Comparison of ENCODE assay signal across 13 mouse cellular contexts in genomic region chr8:12930290-12930689, GRCm38 (mm10). TPM values are rescaled to one million over a fixed set of nuclear protein-coding genes. Genes with fewer than 3 reads are reported as not detected.
DNase-seq lines count a peak whose midpoint lies in the region; ATAC-seq lines count a peak whose summit lies in the region.
"Had no signal": no experiment of that assay in that cellular context is flagged by ENCODE, and none has a peak within 500 bp of the region (broad histone marks: within the 10 kb centered on the region; RNA-seq: fewer than 3 reads in every experiment).

No protein-coding gene starts in this region.

- no peaks in the 10 kb centered on the region; the same call in 1 of the 2 replicates for H3K4me1 ChIP-seq in hindbrain, embryonic 11.5 days (replicated peaks; ENCODE audit: control insufficient read depth, insufficient read depth, low read length)
- peaks cover 80% of the 10 kb centered on the region for H3K4me1 ChIP-seq in hindbrain, embryonic 13.5 days (replicated peaks)
- H3K4me1 ChIP-seq in heart, embryonic 14.5 days (ENCODE audit: control insufficient read depth in 2 of 2, insufficient read depth in 2 of 2, low read length in 2 of 2) = no peaks in the 10 kb centered on the region; a peak in 1 of 4 replicates
- peaks cover 27% of the 10 kb centered on the region for H3K4me1 ChIP-seq in stomach, embryonic 15.5 days

- no peak overlapping the region for H3K4me2 ChIP-seq in hindbrain, embryonic 11.5 days (replicated peaks; ENCODE audit: low read depth, low read length)
- H3K4me2 ChIP-seq in hindbrain, embryonic 13.5 days = no peak overlapping the region
- H3K4me2 ChIP-seq in heart, embryonic 14.5 days (ENCODE audit: low read length) = 0 out of 2 replicates have a peak overlapping the region, but pooled peaks have one; percentile 8
- H3K4me2 ChIP-seq in stomach, embryonic 15.5 days = peak overlapping the region; percentile 25; the same call in 1 of the 2 replicates
- H3K4me2 ChIP-seq: liver, embryonic 13.5 days had no signal

- H3K27ac ChIP-seq in hindbrain, embryonic 11.5 days (ENCODE audit: low read depth, low read length) = no peak overlapping the region
- no peak overlapping the region; the same call in 1 of the 2 replicates for H3K27ac ChIP-seq in hindbrain, embryonic 13.5 days
- H3K27ac ChIP-seq in heart, embryonic 14.5 days (replicated peaks in 1 of 2; ENCODE audit: control insufficient read depth in 1 of 2, insufficient read depth in 1 of 2, low read depth in 2 of 2, low read length in 2 of 2) = peak overlapping the region in 1 of 2 experiments; percentile 41; a peak in 2 of 4 replicates
- H3K27ac ChIP-seq in stomach, embryonic 15.5 days = peak overlapping the region; percentile 81; the same call in 1 of the 2 replicates
- H3K27ac ChIP-seq: liver, embryonic 13.5 days had no signal

- H3K9me3 ChIP-seq in hindbrain, embryonic 11.5 days (ENCODE audit: control insufficient read depth, low read length) = no peaks in the 10 kb centered on the region
- no peaks in the 10 kb centered on the region for H3K9me3 ChIP-seq in hindbrain, embryonic 13.5 days
- no peaks in the 10 kb centered on the region for H3K9me3 ChIP-seq in heart, embryonic 14.5 days (ENCODE audit: control insufficient read depth, low read length)
- no peaks in the 10 kb centered on the region for H3K9me3 ChIP-seq in stomach, embryonic 15.5 days
- H3K9me3 ChIP-seq: G1E; liver, embryonic 13.5 days had no signal

- no peak for ATAC-seq in hindbrain, embryonic 11.5 days (ENCODE audit: low FRiP score)
- ATAC-seq in hindbrain, embryonic 13.5 days (ENCODE audit: low FRiP score) = no peak
- no peak for ATAC-seq in heart, embryonic 14.5 days (ENCODE audit: insufficient number of reproducible peaks, insufficient read depth, low FRiP score, low read depth)
- no peak for ATAC-seq in stomach, embryonic 15.5 days (ENCODE audit: insufficient read depth, low FRiP score, low read depth)

- no peak overlapping the region for H3K9ac ChIP-seq in hindbrain, embryonic 11.5 days (ENCODE audit: low read depth, low read length)
- no peak overlapping the region for H3K9ac ChIP-seq in hindbrain, embryonic 13.5 days
- H3K9ac ChIP-seq in heart, embryonic 14.5 days (ENCODE audit: low read length) = no peak overlapping the region
- no peak overlapping the region for H3K9ac ChIP-seq in stomach, embryonic 15.5 days
- H3K9ac ChIP-seq: liver, embryonic 13.5 days had no signal

- no peaks in the 10 kb centered on the region for H3K36me3 ChIP-seq in hindbrain, embryonic 11.5 days (ENCODE audit: control insufficient read depth, insufficient read depth, low read length)
- no peaks in the 10 kb centered on the region for H3K36me3 ChIP-seq in hindbrain, embryonic 13.5 days
- H3K36me3 ChIP-seq in heart, embryonic 14.5 days (ENCODE audit: control insufficient read depth, insufficient read depth, low read length) = no peaks in the 10 kb centered on the region
- H3K36me3 ChIP-seq in stomach, embryonic 15.5 days = no peaks in the 10 kb centered on the region
- H3K36me3 ChIP-seq: G1E; liver, embryonic 13.5 days had no signal

- no peak overlapping the region for H3K4me3 ChIP-seq in hindbrain, embryonic 11.5 days (ENCODE audit: low read depth, low read length)
- H3K4me3 ChIP-seq in hindbrain, embryonic 13.5 days = no peak overlapping the region
- no peak overlapping the region for H3K4me3 ChIP-seq in heart, embryonic 14.5 days (ENCODE audit: control insufficient read depth in 1 of 2, insufficient read depth in 1 of 2, low read depth in 1 of 2, low read length in 2 of 2)
- H3K4me3 ChIP-seq in stomach, embryonic 15.5 days (replicated peaks) = no peak overlapping the region
- H3K4me3 ChIP-seq: liver, embryonic 13.5 days had no signal

- DNase-seq in hindbrain, embryonic 11.5 days (ENCODE audit: low spot score) = peak; percentile 20
- peak; percentile 74 to 79 for DNase-seq in kidney, postnatal 36 days
- DNase-seq in spleen, adult 18-20 months = no peak
- no peak for DNase-seq in c-Kit-positive CD71-positive TER-119-positive erythroid progenitor cells, embryonic 14.5 days (ENCODE audit: low spot score)
- no peak for DNase-seq in testis, postnatal 14 days (ENCODE audit: low spot score)
- DNase-seq: cerebellum, postnatal 10 days; gastrocnemius, postnatal 36 days; liver, embryonic 13.5 days; thymus, postnatal 14 days had no signal

- no peaks in the 10 kb centered on the region for H3K27me3 ChIP-seq in hindbrain, embryonic 11.5 days (ENCODE audit: control insufficient read depth, insufficient read depth, low read length)
- no peaks in the 10 kb centered on the region for H3K27me3 ChIP-seq in hindbrain, embryonic 13.5 days
- H3K27me3 ChIP-seq in heart, embryonic 14.5 days (ENCODE audit: control insufficient read depth, insufficient read depth, low read length) = no peaks in the 10 kb centered on the region
- no peaks in the 10 kb centered on the region for H3K27me3 ChIP-seq in stomach, embryonic 15.5 days (replicated peaks)

- 42% methylated on average over 5 of the region's 5 CpGs for WGBS in hindbrain, embryonic 11.5 days
- 34% methylated on average over 5 of the region's 5 CpGs for WGBS in hindbrain, embryonic 13.5 days
- WGBS in heart, embryonic 14.5 days = 32% methylated on average over 5 of the region's 5 CpGs
- WGBS in stomach, embryonic 15.5 days = 15% methylated on average over 5 of the region's 5 CpGs

RNA-seq across cellular contexts. Expression of gene Mcf2l, which starts 56.7 kb away (rescaled TPM):
- polyA plus RNA-seq in hindbrain, embryonic 11.5 days (2014; fragmentation: Nextera tagmentation; extraction: Ambion mirVana) = 51.0 and 54.4 TPM in 2 replicates
- 119 and 125 TPM in 2 replicates for polyA plus RNA-seq in hindbrain, embryonic 13.5 days (2015; fragmentation: Nextera tagmentation; extraction: Ambion mirVana)
- 12.4 and 13.4 TPM in 2 replicates for polyA plus RNA-seq in heart, embryonic 14.5 days (2014; fragmentation: Nextera tagmentation; extraction: Ambion mirVana)
- polyA plus RNA-seq in stomach, embryonic 15.5 days (2015; fragmentation: Nextera tagmentation; extraction: Ambion mirVana) = 14.3 and 18.4 TPM in 2 replicates
- polyA plus RNA-seq: G1E had no signal

Comparison
In these comparisons a context has a peak if more than half of its experiments do, and no peak if none do; other contexts are left out.
1. DNase-seq: peak in hindbrain, embryonic 11.5 days (single experiment) and kidney, postnatal 36 days (2 of 2); none in spleen, adult 18-20 months (0 of 2), c-Kit-positive CD71-positive TER-119-positive erythroid progenitor cells, embryonic 14.5 days (single experiment) and testis, postnatal 14 days (single experiment).
2. H3K4me2 ChIP-seq: peak in heart, embryonic 14.5 days (single experiment) and stomach, embryonic 15.5 days (single experiment); none in hindbrain, embryonic 11.5 days (single experiment) and hindbrain, embryonic 13.5 days (single experiment).